Mouse (Mus musculus): Measurements from ENCODE around the gene 6430571L13Rik. TPM values are rescaled to one million over a fixed set of nuclear protein-coding genes. Genes with fewer than 3 reads are reported as not detected.
A peak's percentile ranks its signal among the peaks of the same experiment; 100 is the strongest.

Gene 6430571L13Rik
- polyA plus RNA-seq, 1 experiment from 2014 or later: 0.82 TPM

- 77% methylated on average over 6 of the region's 6 CpGs for WGBS
- no peak for ATAC-seq (ENCODE audit: low FRiP score, low TSS enrichment)
- Histone ChIP-seq H3K27me3 (ENCODE audit: insufficient read depth, low read length) (no peaks in the 10 kb centered on the region), H3K9ac (replicated peaks; ENCODE audit: low read length) (no peak overlapping the region), H3K4me2 (replicated peaks; ENCODE audit: low read depth, low read length) (peak overlapping the region; percentile 11), H3K4me1 (ENCODE audit: insufficient read depth, low read length) (peaks cover 20% of the 10 kb centered on the region), H3K27ac (ENCODE audit: low read length) (no peak overlapping the region; the same call in 1 of the 2 replicates), H3K4me3 (ENCODE audit: low read length) (peak overlapping the region; percentile 1; the same call in 1 of the 2 replicates), H3K36me3 (ENCODE audit: insufficient read depth, low read length) (peaks cover 9% of the 10 kb centered on the region), H3K9me3 (ENCODE audit: low read length) (no peaks in the 10 kb centered on the region)
Observed at GRCm38 (mm10) chr9:107298876-107299275, 41.5 kb upstream of the 6430571L13Rik start.

DNA sequence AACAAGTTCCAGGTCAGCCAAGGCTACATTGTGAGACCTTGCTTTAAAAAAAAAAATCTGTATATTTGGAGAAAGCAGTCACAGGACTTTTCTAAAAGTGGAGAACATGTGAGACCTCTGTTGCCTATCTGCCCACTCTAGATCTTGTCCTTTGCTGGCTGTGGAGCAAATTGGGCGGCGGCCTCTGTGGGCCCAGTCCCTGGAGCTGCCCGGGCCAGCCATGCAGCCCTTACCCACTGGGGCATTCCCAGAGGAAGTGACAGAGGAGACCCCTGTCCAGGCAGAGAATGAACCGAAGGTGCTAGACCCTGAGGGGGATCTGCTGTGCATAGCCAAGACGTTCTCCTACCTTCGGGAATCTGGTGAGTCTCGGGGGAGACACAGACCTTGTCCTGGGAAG is 40.6 kb upstream of the 6430571L13Rik start:
- no peaks in the 10 kb centered on the region for H3K9me3 ChIP-seq (ENCODE audit: low read length)
- H3K36me3 ChIP-seq (ENCODE audit: insufficient read depth, low read length): peaks cover 9% of the 10 kb centered on the region
- H3K4me2 ChIP-seq (replicated peaks; ENCODE audit: low read depth, low read length): no peak overlapping the region
- 87% methylated on average over 7 of the region's 7 CpGs for WGBS
- no peak for ATAC-seq (ENCODE audit: low FRiP score, low TSS enrichment)
- H3K9ac ChIP-seq (replicated peaks; ENCODE audit: low read length): no peak overlapping the region
- H3K4me3 ChIP-seq (ENCODE audit: low read length): no peak overlapping the region
- H3K27me3 ChIP-seq (ENCODE audit: insufficient read depth, low read length): no peaks in the 10 kb centered on the region
- peaks cover 16% of the 10 kb centered on the region for H3K4me1 ChIP-seq (ENCODE audit: insufficient read depth, low read length)
- no peak overlapping the region for H3K27ac ChIP-seq (ENCODE audit: low read length)

- Histone ChIP-seq H3K9ac (replicated peaks; ENCODE audit: low read length) (no peak overlapping the region), H3K9me3 (ENCODE audit: low read length) (no peaks in the 10 kb centered on the region), H3K36me3 (ENCODE audit: insufficient read depth, low read length) (peaks cover 9% of the 10 kb centered on the region), H3K27me3 (ENCODE audit: insufficient read depth, low read length) (no peaks in the 10 kb centered on the region), H3K4me2 (replicated peaks; ENCODE audit: low read depth, low read length) (no peak overlapping the region), H3K4me1 (ENCODE audit: insufficient read depth, low read length) (peaks cover 21% of the 10 kb centered on the region), H3K27ac (ENCODE audit: low read length) (no peak overlapping the region), H3K4me3 (ENCODE audit: low read length) (no peak overlapping the region)
- WGBS: 89% methylated on average over 30 of the region's 30 CpGs
- ATAC-seq (ENCODE audit: low FRiP score, low TSS enrichment): no peak
Observed at GRCm38 (mm10) chr9:107300224-107300973, 40.0 kb upstream of the 6430571L13Rik start.

DNA sequence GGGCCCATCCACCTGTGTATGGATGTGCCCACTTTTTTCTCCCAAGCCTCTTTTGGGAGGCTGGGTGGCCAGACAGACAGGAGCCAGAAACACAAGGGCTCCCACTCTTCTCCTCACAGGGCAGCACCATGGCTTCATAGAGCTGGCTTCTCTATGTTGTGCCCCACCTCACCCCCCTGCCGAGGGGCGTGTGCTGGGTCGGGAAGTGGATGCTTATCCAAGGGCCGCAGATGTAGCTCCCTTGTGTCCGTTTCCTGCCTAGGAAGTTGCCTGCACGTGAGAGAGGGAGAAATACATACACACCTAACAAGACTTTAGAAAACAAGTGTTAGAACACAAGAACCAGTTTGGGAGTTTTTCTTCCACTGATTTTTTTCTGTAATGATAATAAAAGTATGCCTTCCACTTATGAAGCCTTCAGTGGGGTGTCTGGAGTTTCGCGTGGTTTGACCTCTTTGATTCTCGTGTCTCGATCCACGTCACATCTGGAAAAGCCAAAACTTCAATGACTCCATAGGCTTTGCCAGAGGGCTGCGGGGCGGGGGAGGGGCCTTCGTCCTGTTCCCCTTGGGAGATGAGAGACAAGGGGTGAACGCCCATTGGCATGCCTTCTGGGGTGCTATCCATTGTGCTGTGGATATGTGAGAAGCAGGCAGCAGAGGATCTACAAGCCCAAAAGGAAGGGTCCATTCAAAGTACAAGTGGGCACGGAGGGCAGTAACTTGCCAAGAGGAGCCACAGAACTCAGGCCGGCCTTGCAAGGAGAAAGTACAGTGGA is 38.7 kb upstream of the 6430571L13Rik start:
- H3K27ac ChIP-seq (ENCODE audit: low read length): no peak overlapping the region
- 85% methylated on average over 17 of the region's 17 CpGs for WGBS
- no peaks in the 10 kb centered on the region for H3K27me3 ChIP-seq (ENCODE audit: insufficient read depth, low read length)

DNA sequence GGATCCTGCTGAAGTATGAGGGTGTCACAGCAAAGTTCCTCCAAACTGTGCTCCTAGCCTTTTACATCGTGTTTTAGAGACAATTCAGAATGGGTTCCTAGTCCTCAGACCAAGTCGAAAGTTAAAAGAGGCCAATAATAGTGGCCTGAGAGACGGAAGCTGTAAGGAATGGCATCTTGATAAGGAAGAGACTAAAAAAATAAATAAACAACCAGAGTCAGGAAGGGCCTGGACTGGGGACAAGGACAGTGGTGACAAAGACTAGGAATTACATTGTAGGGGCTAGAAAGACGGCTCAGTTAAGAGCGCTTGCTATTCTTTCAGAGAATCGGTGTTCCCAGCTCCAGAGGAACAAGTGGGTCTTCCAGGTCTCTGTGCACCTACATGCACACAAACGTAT is 37.8 kb upstream of the 6430571L13Rik start:
- Histone ChIP-seq H3K4me1 (ENCODE audit: insufficient read depth, low read length) (peaks cover 30% of the 10 kb centered on the region), H3K36me3 (ENCODE audit: insufficient read depth, low read length) (peaks cover 9% of the 10 kb centered on the region), H3K4me2 (replicated peaks; ENCODE audit: low read depth, low read length) (no peak overlapping the region), H3K27ac (ENCODE audit: low read length) (no peak overlapping the region), H3K9me3 (ENCODE audit: low read length) (no peaks in the 10 kb centered on the region), H3K27me3 (ENCODE audit: insufficient read depth, low read length) (no peaks in the 10 kb centered on the region), H3K9ac (replicated peaks; ENCODE audit: low read length) (no peak overlapping the region), H3K4me3 (ENCODE audit: low read length) (no peak overlapping the region)
- ATAC-seq (ENCODE audit: low FRiP score, low TSS enrichment): no peak
- 72% methylated on average over 7 of the region's 7 CpGs for WGBS

More for the DNA sequence above, 38.7 kb upstream of the 6430571L13Rik start:
- Histone ChIP-seq H3K4me3 (ENCODE audit: low read length) (no peak overlapping the region), H3K36me3 (ENCODE audit: insufficient read depth, low read length) (peaks cover 9% of the 10 kb centered on the region), H3K9ac (replicated peaks; ENCODE audit: low read length) (no peak overlapping the region), H3K9me3 (ENCODE audit: low read length) (no peaks in the 10 kb centered on the region), H3K4me1 (ENCODE audit: insufficient read depth, low read length) (peaks cover 24% of the 10 kb centered on the region), H3K4me2 (replicated peaks; ENCODE audit: low read depth, low read length) (no peak overlapping the region)
- no peak for ATAC-seq (ENCODE audit: low FRiP score, low TSS enrichment)

GRCm38 (mm10) chr9:107303121-107303820 is 37.1 kb upstream of the 6430571L13Rik start:
- WGBS: 76% methylated on average over 9 of the region's 9 CpGs

DNA sequence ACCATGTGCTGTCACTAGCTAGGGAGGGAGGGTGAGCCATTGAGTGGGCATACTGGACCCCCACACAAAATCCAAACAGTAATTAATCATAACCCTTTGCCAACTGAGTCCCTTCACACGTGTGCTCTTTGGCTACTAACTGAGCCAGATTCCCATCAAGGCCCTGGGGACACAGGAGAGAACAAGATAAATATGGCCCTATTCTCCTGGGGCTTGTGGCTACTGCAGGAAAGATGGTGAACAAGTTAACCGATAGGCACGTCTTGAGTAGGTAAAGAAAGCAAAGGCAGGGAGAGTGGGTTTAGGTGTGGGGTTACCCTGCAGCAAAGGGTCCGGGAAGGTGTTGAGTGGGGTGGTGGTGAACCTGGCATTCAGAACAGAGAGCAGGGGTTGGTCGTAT is 36.5 kb upstream of the 6430571L13Rik start:
- ATAC-seq (ENCODE audit: low FRiP score, low TSS enrichment): no peak
- Histone ChIP-seq H3K36me3 (ENCODE audit: insufficient read depth, low read length) (peaks cover 9% of the 10 kb centered on the region), H3K27me3 (ENCODE audit: insufficient read depth, low read length) (no peaks in the 10 kb centered on the region), H3K4me1 (ENCODE audit: insufficient read depth, low read length) (peaks cover 38% of the 10 kb centered on the region), H3K4me3 (ENCODE audit: low read length) (no peak overlapping the region), H3K9ac (replicated peaks; ENCODE audit: low read length) (no peak overlapping the region), H3K27ac (ENCODE audit: low read length) (no peak overlapping the region), H3K4me2 (replicated peaks; ENCODE audit: low read depth, low read length) (no peak overlapping the region), H3K9me3 (ENCODE audit: low read length) (no peaks in the 10 kb centered on the region)
- 76% methylated on average over 5 of the region's 5 CpGs for WGBS

More at GRCm38 (mm10) chr9:107303121-107303820, 37.1 kb upstream of the 6430571L13Rik start:
- peaks cover 9% of the 10 kb centered on the region for H3K36me3 ChIP-seq (ENCODE audit: insufficient read depth, low read length)
- no peaks in the 10 kb centered on the region for H3K9me3 ChIP-seq (ENCODE audit: low read length)
- ATAC-seq (ENCODE audit: low FRiP score, low TSS enrichment): no peak
- no peak overlapping the region for H3K9ac ChIP-seq (replicated peaks; ENCODE audit: low read length)
- no peak overlapping the region for H3K27ac ChIP-seq (ENCODE audit: low read length)
- peaks cover 32% of the 10 kb centered on the region for H3K4me1 ChIP-seq (ENCODE audit: insufficient read depth, low read length)
- no peaks in the 10 kb centered on the region for H3K27me3 ChIP-seq (ENCODE audit: insufficient read depth, low read length)
- H3K4me2 ChIP-seq (replicated peaks; ENCODE audit: low read depth, low read length): no peak overlapping the region
- no peak overlapping the region for H3K4me3 ChIP-seq (ENCODE audit: low read length)

DNA sequence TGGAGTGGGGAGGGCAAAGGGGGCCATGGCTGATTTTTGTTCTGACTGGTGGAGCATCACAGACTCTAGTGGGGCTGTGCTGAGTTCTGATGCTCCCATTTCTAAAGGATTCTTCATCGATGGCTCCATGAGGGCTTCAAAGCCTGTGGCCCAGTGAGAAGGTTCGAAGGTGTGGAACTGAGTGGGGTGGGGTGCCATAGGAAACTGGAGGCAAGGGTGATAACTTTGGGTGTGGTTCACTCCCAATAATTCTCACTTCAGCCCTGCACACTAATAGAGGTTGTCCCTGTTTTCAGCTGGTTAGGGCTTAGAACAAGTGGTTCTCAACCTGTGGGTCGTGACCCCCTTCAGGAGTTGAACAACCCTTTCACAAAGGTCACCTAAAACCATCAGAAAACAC is 36.0 kb upstream of the 6430571L13Rik start:
- no peak overlapping the region for H3K4me3 ChIP-seq (ENCODE audit: low read length)
- 96% methylated on average over 3 of the region's 3 CpGs for WGBS
- H3K4me2 ChIP-seq (replicated peaks; ENCODE audit: low read depth, low read length): no peak overlapping the region
- H3K27me3 ChIP-seq (ENCODE audit: insufficient read depth, low read length): no peaks in the 10 kb centered on the region
- H3K27ac ChIP-seq (ENCODE audit: low read length): no peak overlapping the region
- peaks cover 38% of the 10 kb centered on the region for H3K4me1 ChIP-seq (ENCODE audit: insufficient read depth, low read length)
- no peak for ATAC-seq (ENCODE audit: low FRiP score, low TSS enrichment)
- no peak overlapping the region for H3K9ac ChIP-seq (replicated peaks; ENCODE audit: low read length)
- peaks cover 9% of the 10 kb centered on the region for H3K36me3 ChIP-seq (ENCODE audit: insufficient read depth, low read length)
- no peaks in the 10 kb centered on the region for H3K9me3 ChIP-seq (ENCODE audit: low read length)

DNA sequence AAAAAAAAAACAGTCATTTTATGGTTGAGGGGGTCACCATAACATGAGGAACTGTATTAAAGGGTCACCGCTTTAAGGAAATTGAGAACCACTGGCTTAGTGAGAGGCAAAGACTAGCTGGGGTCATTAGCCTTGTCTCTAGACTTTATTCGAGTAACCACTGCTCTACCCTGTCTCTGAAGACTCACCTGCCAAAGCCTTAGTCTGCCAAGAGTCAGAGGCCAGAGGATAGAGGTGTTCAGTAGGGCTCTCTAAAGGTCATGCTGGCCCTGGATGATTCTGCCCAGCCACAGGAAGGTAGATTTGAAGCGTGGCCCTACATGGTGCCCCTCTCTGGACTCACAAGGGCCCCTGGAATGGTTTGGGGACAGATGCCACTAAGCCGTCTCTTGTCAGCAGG is 35.4 kb upstream of the 6430571L13Rik start:
- Histone ChIP-seq H3K4me2 (replicated peaks; ENCODE audit: low read depth, low read length) (no peak overlapping the region), H3K36me3 (ENCODE audit: insufficient read depth, low read length) (peaks cover 9% of the 10 kb centered on the region), H3K27me3 (ENCODE audit: insufficient read depth, low read length) (no peaks in the 10 kb centered on the region), H3K9ac (replicated peaks; ENCODE audit: low read length) (0 out of 2 replicates have a peak overlapping the region, but pooled peaks have one; percentile 3), H3K4me3 (ENCODE audit: low read length) (no peak overlapping the region), H3K4me1 (ENCODE audit: insufficient read depth, low read length) (peaks cover 40% of the 10 kb centered on the region), H3K27ac (ENCODE audit: low read length) (peak overlapping the region; percentile 92), H3K9me3 (ENCODE audit: low read length) (no peaks in the 10 kb centered on the region)
- WGBS: 71% methylated on average over 4 of the region's 4 CpGs
- ATAC-seq (ENCODE audit: low FRiP score, low TSS enrichment): no peak
